Mouse (Mus musculus): ENCODE measurements around the gene Xndc1. TPM values are rescaled to one million over a fixed set of nuclear protein-coding genes. Genes with fewer than 3 reads are reported as not detected.

Xndc1 gene
- polyA plus RNA-seq, 1 experiment from 2014 or later: 5.8 TPM

DNA sequence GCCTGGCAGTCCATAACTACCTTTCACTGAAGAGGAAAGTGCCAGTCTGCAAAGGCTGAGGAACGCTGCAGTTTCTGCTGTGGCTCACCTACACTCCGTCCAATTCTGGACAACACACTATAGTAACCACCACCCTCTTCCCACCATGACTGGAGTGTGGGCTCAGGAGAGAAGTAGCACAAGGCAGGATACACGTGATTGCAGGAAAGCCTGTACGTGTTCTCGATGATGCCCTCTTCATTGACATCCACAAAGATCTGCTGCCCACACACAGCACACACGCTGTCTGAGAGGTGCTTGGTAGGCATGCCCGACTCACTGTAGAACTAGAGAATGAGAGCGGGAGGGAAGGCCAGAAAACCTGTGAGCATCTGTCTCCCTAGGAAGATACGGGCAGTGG is 41.5 kb upstream of the Xndc1 start:
- Histone ChIP-seq H3K27me3 (ENCODE audit: insufficient read depth, low read length) (no peaks in the 10 kb centered on the region), H3K4me1 (ENCODE audit: insufficient read depth) (no peaks in the 10 kb centered on the region), H3K36me3 (replicated peaks; ENCODE audit: insufficient read depth, low read length) (peaks cover 22% of the 10 kb centered on the region), H3K4me2 (ENCODE audit: low read depth, low read length) (no peak overlapping the region), H3K9me3 (ENCODE audit: low read length) (no peaks in the 10 kb centered on the region), H3K27ac (ENCODE audit: low read depth) (no peak overlapping the region), H3K4me3 (ENCODE audit: low read depth, low read length) (no peak overlapping the region), H3K9ac (replicated peaks) (no peak overlapping the region)
- DNase-seq (no peak), ATAC-seq (no peak)
- WGBS (ENCODE audit: insufficient replicate concordance): 91% methylated on average over 9 of the region's 9 CpGs
- TF ChIP-seq CTCF (IDR thresholded peaks at IDR 0.05; ENCODE audit: low read depth): no peak
- TF ChIP-seq EP300 (IDR thresholded peaks at IDR 0.05; ENCODE audit: low read depth): no peak

DNA sequence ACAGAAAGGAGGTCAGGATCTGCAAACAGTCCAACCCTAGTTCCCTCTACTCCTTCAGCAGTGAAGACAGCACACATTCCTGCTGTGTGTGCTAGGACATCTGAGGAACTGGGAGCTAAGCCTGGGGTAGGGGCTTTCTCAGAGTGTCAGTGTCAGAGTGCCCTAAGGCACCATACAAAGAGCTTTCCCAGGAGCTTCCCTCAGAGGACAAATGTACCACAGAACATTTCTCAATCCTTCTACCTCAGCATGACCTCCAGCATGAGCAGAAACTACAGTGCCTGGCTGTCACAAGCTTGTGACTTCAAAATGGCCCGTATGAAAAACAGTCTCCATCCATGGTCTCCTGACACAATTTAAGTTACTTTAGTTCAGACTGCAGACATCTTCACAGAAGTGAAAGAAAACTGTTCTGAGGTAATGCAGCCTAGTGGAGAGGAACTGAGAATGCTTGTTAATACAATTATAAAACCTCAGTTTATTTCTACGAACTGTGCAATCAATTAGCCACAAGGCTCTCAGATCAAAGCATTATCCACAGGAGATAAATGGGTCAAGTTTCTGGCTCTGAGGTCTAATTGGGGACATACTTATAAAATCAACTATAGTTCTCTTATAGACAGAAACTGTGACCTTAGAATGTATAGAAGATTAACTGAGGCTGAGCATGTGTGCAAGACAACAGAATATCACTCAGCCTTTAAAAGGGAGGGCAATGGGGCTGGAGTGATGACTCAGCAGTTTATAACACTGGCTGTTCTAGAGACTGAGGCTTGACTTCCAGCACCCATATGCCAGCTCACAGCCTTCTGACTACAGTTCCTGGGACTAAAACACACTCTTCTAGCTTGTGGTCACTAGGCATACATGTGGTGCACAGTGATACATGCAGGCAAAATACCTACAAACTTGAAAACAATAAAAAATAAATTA is 39.9 kb upstream of the Xndc1 start:
- ATAC-seq: peak; percentile 71
- WGBS (ENCODE audit: insufficient replicate concordance): 77% methylated on average over 2 of the region's 2 CpGs

DNA sequence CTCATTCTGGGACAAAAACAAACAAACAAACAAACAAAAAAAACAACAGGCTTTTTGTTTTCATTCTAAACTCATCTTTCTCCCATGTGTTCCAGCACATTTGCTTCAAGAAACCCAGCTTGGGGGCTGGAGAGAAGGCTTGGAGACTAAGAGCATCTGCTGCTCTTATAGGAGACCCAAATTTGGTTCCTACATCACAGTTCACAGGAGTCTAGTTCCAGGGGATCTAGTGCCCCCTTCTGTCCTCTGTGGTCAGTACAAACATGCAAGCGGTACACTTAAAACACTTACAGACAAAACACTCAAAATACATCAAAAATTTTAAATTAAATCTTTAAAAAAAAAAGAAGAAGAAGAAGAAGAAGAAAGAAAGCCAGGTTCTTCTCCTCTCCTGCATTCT is 30.4 kb upstream of the Xndc1 start:
- Histone ChIP-seq H3K27ac (ENCODE audit: low read depth) (no peak overlapping the region), H3K27me3 (ENCODE audit: insufficient read depth, low read length) (no peaks in the 10 kb centered on the region), H3K4me1 (ENCODE audit: insufficient read depth) (no peaks in the 10 kb centered on the region), H3K4me3 (ENCODE audit: low read depth, low read length) (no peak overlapping the region), H3K4me2 (ENCODE audit: low read depth, low read length) (no peak overlapping the region), H3K9ac (replicated peaks) (no peak overlapping the region), H3K36me3 (replicated peaks; ENCODE audit: insufficient read depth, low read length) (peaks cover 61% of the 10 kb centered on the region), H3K9me3 (ENCODE audit: low read length) (no peaks in the 10 kb centered on the region)
- DNase-seq (no peak), ATAC-seq (no peak)
- WGBS (ENCODE audit: insufficient replicate concordance): 91% methylated on average over 1 of the region's 1 CpGs
- no peak for TF ChIP-seq EP300 (IDR thresholded peaks at IDR 0.05; ENCODE audit: low read depth)
- TF ChIP-seq CTCF (IDR thresholded peaks at IDR 0.05; ENCODE audit: low read depth): peak; percentile 54

More for the DNA sequence above, 39.9 kb upstream of the Xndc1 start:
- no peaks in the 10 kb centered on the region for H3K9me3 ChIP-seq (ENCODE audit: low read length)
- H3K4me3 ChIP-seq (ENCODE audit: low read depth, low read length): no peak overlapping the region
- DNase-seq: no peak
- TF ChIP-seq EP300 (IDR thresholded peaks at IDR 0.05; ENCODE audit: low read depth): peak; percentile 11; the same call in 1 of the 2 replicates
- TF ChIP-seq CTCF (IDR thresholded peaks at IDR 0.05; ENCODE audit: low read depth): no peak
- H3K4me1 ChIP-seq (ENCODE audit: insufficient read depth): no peaks in the 10 kb centered on the region
- no peak overlapping the region for H3K27ac ChIP-seq (ENCODE audit: low read depth)
- H3K9ac ChIP-seq (replicated peaks): no peak overlapping the region
- peaks cover 29% of the 10 kb centered on the region for H3K36me3 ChIP-seq (replicated peaks; ENCODE audit: insufficient read depth, low read length)
- H3K27me3 ChIP-seq (ENCODE audit: insufficient read depth, low read length): no peaks in the 10 kb centered on the region
- no peak overlapping the region for H3K4me2 ChIP-seq (ENCODE audit: low read depth, low read length)

DNA sequence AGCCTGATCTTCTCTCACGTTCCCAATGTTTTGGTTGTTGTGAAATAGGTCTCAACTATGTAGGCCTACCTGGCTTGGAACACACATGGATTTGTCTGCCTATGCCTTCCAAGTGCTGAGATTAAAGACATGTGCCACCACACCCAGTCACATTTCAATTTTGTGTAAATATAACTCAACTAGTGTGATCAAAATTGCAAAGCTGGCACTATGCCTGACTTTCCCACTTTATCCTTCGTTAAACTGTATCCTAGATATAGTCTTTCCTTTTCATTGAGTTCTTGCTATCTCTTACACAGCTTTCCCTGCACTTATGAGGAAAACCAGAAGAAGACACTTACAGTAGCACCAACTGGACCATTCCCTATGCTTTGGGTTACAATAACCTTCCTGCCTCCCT is 29.8 kb upstream of the Xndc1 start:
- no peaks in the 10 kb centered on the region for H3K4me1 ChIP-seq (ENCODE audit: insufficient read depth)
- ATAC-seq: no peak
- TF ChIP-seq EP300 (IDR thresholded peaks at IDR 0.05; ENCODE audit: low read depth) (no peak), CTCF (IDR thresholded peaks at IDR 0.05; ENCODE audit: low read depth) (no peak)
- 73% methylated on average over 2 of the region's 2 CpGs for WGBS (ENCODE audit: insufficient replicate concordance)
- no peak overlapping the region for H3K9ac ChIP-seq (replicated peaks)
- no peak overlapping the region for H3K27ac ChIP-seq (ENCODE audit: low read depth)
- DNase-seq: no peak
- H3K36me3 ChIP-seq (replicated peaks; ENCODE audit: insufficient read depth, low read length): peaks cover 61% of the 10 kb centered on the region
- no peaks in the 10 kb centered on the region for H3K9me3 ChIP-seq (ENCODE audit: low read length)
- no peaks in the 10 kb centered on the region for H3K27me3 ChIP-seq (ENCODE audit: insufficient read depth, low read length)
- no peak overlapping the region for H3K4me2 ChIP-seq (ENCODE audit: low read depth, low read length)
- H3K4me3 ChIP-seq (ENCODE audit: low read depth, low read length): no peak overlapping the region

DNA sequence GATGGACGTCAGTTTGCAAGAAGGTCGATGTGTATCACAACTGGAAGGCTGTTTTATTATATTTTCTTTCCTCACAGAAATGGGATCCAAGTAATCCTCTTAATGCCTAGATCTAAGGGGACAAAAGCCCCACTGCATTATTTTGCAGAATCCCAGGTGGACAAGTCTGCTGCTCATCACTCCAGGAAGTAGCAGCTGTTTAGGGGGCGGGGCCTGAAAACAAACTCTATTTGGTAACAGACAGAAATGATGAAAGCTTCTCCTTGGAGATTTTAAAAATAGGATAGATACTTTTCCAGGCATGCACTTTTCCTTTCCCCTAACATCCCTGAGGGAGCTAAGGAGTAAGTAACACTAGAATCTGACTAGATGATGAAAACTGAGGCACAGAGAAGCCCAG is 28.0 kb upstream of the Xndc1 start:
- H3K27ac ChIP-seq (ENCODE audit: low read depth): no peak overlapping the region
- H3K36me3 ChIP-seq (replicated peaks; ENCODE audit: insufficient read depth, low read length): peaks cover 59% of the 10 kb centered on the region

DNA sequence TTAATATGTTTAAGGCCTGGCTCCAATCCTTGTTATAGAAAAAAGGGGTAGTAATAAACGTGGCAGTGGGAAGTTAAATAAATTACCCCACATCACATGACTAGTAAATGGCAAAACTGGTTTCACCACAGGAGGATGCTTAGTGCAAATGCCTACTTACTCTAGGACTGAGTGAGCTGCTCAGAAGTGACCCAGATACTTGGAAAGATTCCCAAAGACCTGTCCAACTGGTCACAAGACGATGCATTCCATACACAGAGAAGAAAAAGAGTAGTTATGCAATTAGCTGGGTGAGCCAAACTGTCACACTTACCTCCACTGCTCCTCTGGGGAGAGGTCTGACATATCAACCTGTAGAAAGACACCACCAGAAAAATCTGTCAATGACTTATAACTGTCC is 23.0 kb upstream of the Xndc1 start:
- TF ChIP-seq EP300 (IDR thresholded peaks at IDR 0.05; ENCODE audit: low read depth) (no peak), CTCF (IDR thresholded peaks at IDR 0.05; ENCODE audit: low read depth) (no peak)
- Histone ChIP-seq H3K27me3 (ENCODE audit: insufficient read depth, low read length) (no peaks in the 10 kb centered on the region), H3K27ac (ENCODE audit: low read depth) (no peak overlapping the region), H3K4me1 (ENCODE audit: insufficient read depth) (no peaks in the 10 kb centered on the region), H3K4me3 (ENCODE audit: low read depth, low read length) (no peak overlapping the region), H3K4me2 (ENCODE audit: low read depth, low read length) (no peak overlapping the region), H3K36me3 (replicated peaks; ENCODE audit: insufficient read depth, low read length) (peaks cover 32% of the 10 kb centered on the region), H3K9me3 (ENCODE audit: low read length) (no peaks in the 10 kb centered on the region), H3K9ac (replicated peaks) (no peak overlapping the region)
- ATAC-seq (no peak), DNase-seq (no peak)
- WGBS (ENCODE audit: insufficient replicate concordance): 48% methylated on average over 2 of the region's 2 CpGs

More for the DNA sequence above, 28.0 kb upstream of the Xndc1 start:
- whole genome bisulfite sequencing (ENCODE audit: insufficient replicate concordance): 88% methylated on average over 3 of the region's 3 CpGs
- no peak overlapping the region for H3K9ac ChIP-seq (replicated peaks)
- no peak for TF ChIP-seq EP300 (IDR thresholded peaks at IDR 0.05; ENCODE audit: low read depth)
- TF ChIP-seq CTCF (IDR thresholded peaks at IDR 0.05; ENCODE audit: low read depth): no peak
- H3K4me2 ChIP-seq (ENCODE audit: low read depth, low read length): no peak overlapping the region
- H3K4me3 ChIP-seq (ENCODE audit: low read depth, low read length): no peak overlapping the region
- ATAC-seq (no peak), DNase-seq (no peak)
- no peaks in the 10 kb centered on the region for H3K9me3 ChIP-seq (ENCODE audit: low read length)
- H3K4me1 ChIP-seq (ENCODE audit: insufficient read depth): no peaks in the 10 kb centered on the region
- no peaks in the 10 kb centered on the region for H3K27me3 ChIP-seq (ENCODE audit: insufficient read depth, low read length)

All from liver, postnatal 0 days (tissue).